Mouse (Mus musculus): ENCODE measurements around the gene Rap1gap2.

- TF ChIP-seq GATA1 (IDR thresholded peaks at IDR 0.05; ENCODE audit: borderline replicate concordance, low read length) (no peak), FLI1 (IDR thresholded peaks at IDR 0.05; ENCODE audit: low read length) (no peak)
Observed at GRCm38 (mm10) chr11:74443924-74444256, 166.8 kb downstream of the Rap1gap2 start.
